In genomic region chr10:30719947-30720346, GRCm38 (mm10) we compare ENCODE assay signal across 20 mouse cellular contexts.
DNase-seq lines count a peak whose midpoint lies in the region; ATAC-seq lines count a peak whose summit lies in the region.
"Had no signal": no experiment of that assay in that cellular context is flagged by ENCODE, and none has a peak within 500 bp of the region (broad histone marks: within the 10 kb centered on the region; RNA-seq: fewer than 3 reads in every experiment).

No protein-coding gene starts in this region.

- peak; percentile 46; the same call in 1 of the 2 replicates for ATAC-seq in heart, embryonic 13.5 days (ENCODE audit: extremely low read depth, insufficient number of reproducible peaks, low FRiP score, low TSS enrichment)
- ATAC-seq in kidney, embryonic 14.5 days (ENCODE audit: low FRiP score, low TSS enrichment), result 0 out of 2 replicates have a peak, but pooled peaks have one; percentile 16
- ATAC-seq in neural tube, embryonic 14.5 days (ENCODE audit: low read depth), result 0 out of 2 replicates have a peak, but pooled peaks have one; percentile 29
- no peak for ATAC-seq in neural tube, embryonic 15.5 days (ENCODE audit: low FRiP score)

- no peaks in the 10 kb centered on the region for H3K4me1 ChIP-seq in heart, embryonic 13.5 days
- no peaks in the 10 kb centered on the region for H3K4me1 ChIP-seq in kidney, embryonic 14.5 days (ENCODE audit: control insufficient read depth, insufficient read depth, low read length)
- no peaks in the 10 kb centered on the region for H3K4me1 ChIP-seq in neural tube, embryonic 14.5 days (ENCODE audit: control insufficient read depth, insufficient read depth, low read length)
- H3K4me1 ChIP-seq in neural tube, embryonic 15.5 days, result no peaks in the 10 kb centered on the region
- H3K4me1 ChIP-seq: midbrain, embryonic 12.5 days; neural tube, embryonic 13.5 days had no signal

- no peak for DNase-seq in heart, adult 9 months (ENCODE audit: low spot score in 2 of 2)
- no peak for DNase-seq in kidney, adult 8-10 months
- DNase-seq in lung, postnatal 10 days, result no peak
- DNase-seq: adrenal gland, postnatal 25 days; cerebellum, adult 9-10 months; gastrocnemius, postnatal 36 days; heart, postnatal 10 days; kidney, adult 2 months; kidney, postnatal 36 days; layer of hippocampus, postnatal 36 days; lung, adult 18-20 months; lung, postnatal 14 days; thymus, adult 2 months had no signal

- 76% methylated on average over 1 of the region's 1 CpGs for WGBS in heart, embryonic 13.5 days
- WGBS in kidney, embryonic 14.5 days, result 91% methylated on average over 1 of the region's 1 CpGs
- 83% methylated on average over 1 of the region's 1 CpGs for WGBS in neural tube, embryonic 14.5 days
- WGBS in neural tube, embryonic 15.5 days, result 78% methylated on average over 1 of the region's 1 CpGs

- H3K9me3 ChIP-seq in heart, embryonic 13.5 days, result no peaks in the 10 kb centered on the region
- no peaks in the 10 kb centered on the region for H3K9me3 ChIP-seq in kidney, embryonic 14.5 days (ENCODE audit: control insufficient read depth, low read length)
- no peaks in the 10 kb centered on the region for H3K9me3 ChIP-seq in neural tube, embryonic 14.5 days (ENCODE audit: control insufficient read depth, low read length)
- H3K9me3 ChIP-seq in neural tube, embryonic 15.5 days (replicated peaks), result no peaks in the 10 kb centered on the region
- H3K9me3 ChIP-seq: midbrain, embryonic 12.5 days; neural tube, embryonic 13.5 days had no signal

- H3K27ac ChIP-seq in heart, embryonic 13.5 days (replicated peaks), result no peak overlapping the region
- H3K27ac ChIP-seq in kidney, embryonic 14.5 days (ENCODE audit: low read depth, low read length), result no peak overlapping the region
- H3K27ac ChIP-seq in neural tube, embryonic 14.5 days (ENCODE audit: low read depth, low read length), result no peak overlapping the region
- no peak overlapping the region for H3K27ac ChIP-seq in neural tube, embryonic 15.5 days (replicated peaks)
- H3K27ac ChIP-seq: midbrain, embryonic 12.5 days; neural tube, embryonic 13.5 days had no signal

- no peak overlapping the region for H3K4me2 ChIP-seq in heart, embryonic 13.5 days
- H3K4me2 ChIP-seq in kidney, embryonic 14.5 days (replicated peaks; ENCODE audit: low read depth, low read length), result no peak overlapping the region
- no peak overlapping the region for H3K4me2 ChIP-seq in neural tube, embryonic 14.5 days (ENCODE audit: low read depth, low read length)
- no peak overlapping the region for H3K4me2 ChIP-seq in neural tube, embryonic 15.5 days
- H3K4me2 ChIP-seq: liver, embryonic 11.5 days; midbrain, embryonic 12.5 days; neural tube, embryonic 13.5 days had no signal

- no peak overlapping the region for H3K9ac ChIP-seq in heart, embryonic 13.5 days
- no peak overlapping the region for H3K9ac ChIP-seq in kidney, embryonic 14.5 days (ENCODE audit: low read depth, low read length)
- H3K9ac ChIP-seq in neural tube, embryonic 14.5 days (replicated peaks; ENCODE audit: low read depth, low read length), result no peak overlapping the region
- no peak overlapping the region for H3K9ac ChIP-seq in neural tube, embryonic 15.5 days (replicated peaks)
- H3K9ac ChIP-seq: midbrain, embryonic 12.5 days; neural tube, embryonic 13.5 days had no signal

- H3K4me3 ChIP-seq in heart, embryonic 13.5 days, result no peak overlapping the region
- no peak overlapping the region for H3K4me3 ChIP-seq in kidney, embryonic 14.5 days (ENCODE audit: low read length)
- no peak overlapping the region for H3K4me3 ChIP-seq in neural tube, embryonic 14.5 days (ENCODE audit: low read depth, low read length)
- no peak overlapping the region for H3K4me3 ChIP-seq in neural tube, embryonic 15.5 days (replicated peaks)
- H3K4me3 ChIP-seq: midbrain, embryonic 12.5 days; neural tube, embryonic 13.5 days had no signal

- peaks cover 16% of the 10 kb centered on the region for H3K36me3 ChIP-seq in heart, embryonic 13.5 days
- no peaks in the 10 kb centered on the region for H3K36me3 ChIP-seq in kidney, embryonic 14.5 days (ENCODE audit: control insufficient read depth, insufficient read depth, low read length)
- H3K36me3 ChIP-seq in neural tube, embryonic 14.5 days (ENCODE audit: control insufficient read depth, insufficient read depth, low read length), result no peaks in the 10 kb centered on the region
- H3K36me3 ChIP-seq in neural tube, embryonic 15.5 days, result 0 out of 2 replicates have a peak, but pooled peaks cover 7% of the 10 kb centered on the region
- H3K36me3 ChIP-seq: midbrain, embryonic 12.5 days had no signal

- no peaks in the 10 kb centered on the region for H3K27me3 ChIP-seq in heart, embryonic 13.5 days (replicated peaks)
- no peaks in the 10 kb centered on the region for H3K27me3 ChIP-seq in kidney, embryonic 14.5 days (ENCODE audit: control insufficient read depth, insufficient read depth, low read length)
- no peaks in the 10 kb centered on the region for H3K27me3 ChIP-seq in neural tube, embryonic 14.5 days (ENCODE audit: control insufficient read depth, insufficient read depth, low read length)
- H3K27me3 ChIP-seq in neural tube, embryonic 15.5 days (replicated peaks), result no peaks in the 10 kb centered on the region
- H3K27me3 ChIP-seq: midbrain, embryonic 12.5 days; neural tube, embryonic 13.5 days had no signal
